Mouse (Mus musculus): ENCODE measurements around the gene Cd69. TPM values are rescaled to one million over a fixed set of nuclear protein-coding genes. Genes with fewer than 3 reads are reported as not detected.

Gene Cd69
- polyA plus RNA-seq, 1 experiment: 0.78 TPM

- H3K4me3 ChIP-seq (ENCODE audit: insufficient read depth, low read depth, low read length): peak overlapping the region; percentile 69
- H3K4me1 ChIP-seq (ENCODE audit: control insufficient read depth, insufficient read depth, low read length): peaks cover 29% of the 10 kb centered on the region
- TF ChIP-seq POLR2A (IDR thresholded peaks at IDR 0.05; ENCODE audit: low read depth, low read length) (no peak), CTCF (conservative IDR thresholded peaks at IDR 0.05; ENCODE audit: insufficient read depth, insufficient read length, low read depth, low read length) (no peak)
- DNase-seq: no peak
- peak overlapping the region; percentile 90 for H3K27ac ChIP-seq (ENCODE audit: insufficient read depth, low read depth, low read length)
- 9% methylated on average over 14 of the region's 14 CpGs for WGBS
- H3K36me3 ChIP-seq (ENCODE audit: control insufficient read depth, insufficient read depth, low read length): no peaks in the 10 kb centered on the region
- H3K27me3 ChIP-seq (replicated peaks; ENCODE audit: control insufficient read depth, insufficient read depth, low read length): no peaks in the 10 kb centered on the region
Observed at GRCm38 (mm10) chr6:129238275-129239038, 36.8 kb downstream of the Cd69 start.

DNA sequence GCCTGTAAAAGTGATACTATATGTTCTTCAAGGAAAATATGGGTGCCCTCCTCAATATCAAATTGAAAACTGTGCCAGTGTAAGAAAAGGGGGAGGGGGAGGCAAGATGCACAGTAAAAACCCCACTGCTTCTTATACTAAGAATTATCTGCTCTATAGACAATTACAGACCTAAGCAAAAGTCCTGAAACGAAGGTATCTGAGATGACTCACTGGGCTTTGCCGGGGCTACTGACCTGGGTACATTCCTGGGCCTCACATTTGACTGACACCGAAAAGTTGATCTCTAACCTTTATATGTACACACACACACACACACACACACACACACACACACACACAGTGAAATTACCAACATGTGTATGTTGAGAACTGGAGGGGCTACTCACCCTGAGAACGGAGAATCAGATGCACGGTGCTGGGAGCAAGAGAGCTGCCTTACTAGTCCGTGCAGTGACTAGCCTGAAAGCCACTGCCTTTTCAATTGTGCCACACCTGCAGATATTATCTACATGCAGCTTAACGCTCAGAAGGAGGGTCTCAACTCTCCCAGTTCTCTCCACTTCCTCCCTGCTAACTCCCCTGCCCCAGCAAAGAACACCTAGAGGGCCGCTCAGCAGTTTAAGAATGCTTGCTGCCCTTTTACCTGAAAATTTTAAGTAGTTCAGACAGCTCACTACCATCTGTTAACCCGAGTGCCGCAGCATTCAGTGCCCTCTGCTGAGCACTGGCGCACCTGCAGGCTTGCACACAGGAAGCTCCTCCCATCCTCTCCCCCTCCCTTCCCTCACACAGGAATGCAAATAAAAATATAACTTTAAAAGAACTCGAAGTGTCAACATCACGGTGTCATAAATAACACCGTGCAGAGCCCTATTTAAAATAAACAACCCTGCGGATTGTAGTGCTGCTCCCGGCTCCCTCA, 37.6 kb downstream of the Cd69 start:
- Histone ChIP-seq H3K4me1 (ENCODE audit: control insufficient read depth, insufficient read depth, low read length) (peaks cover 30% of the 10 kb centered on the region), H3K36me3 (ENCODE audit: control insufficient read depth, insufficient read depth, low read length) (no peaks in the 10 kb centered on the region; the same call in 1 of the 2 replicates), H3K4me3 (ENCODE audit: insufficient read depth, low read depth, low read length) (peak overlapping the region; percentile 69), H3K27me3 (replicated peaks; ENCODE audit: control insufficient read depth, insufficient read depth, low read length) (no peaks in the 10 kb centered on the region), H3K27ac (ENCODE audit: insufficient read depth, low read depth, low read length) (peak overlapping the region; percentile 99)
- 4% methylated on average over 16 of the region's 16 CpGs for WGBS
- TF ChIP-seq CTCF (conservative IDR thresholded peaks at IDR 0.05; ENCODE audit: insufficient read depth, insufficient read length, low read depth, low read length): peak; percentile 94
- peak; percentile 73 for TF ChIP-seq POLR2A (IDR thresholded peaks at IDR 0.05; ENCODE audit: low read depth, low read length)
- DNase-seq: peak; percentile 97

- WGBS: 58% methylated on average over 2 of the region's 2 CpGs
- no peaks in the 10 kb centered on the region; the same call in 1 of the 2 replicates for H3K36me3 ChIP-seq (ENCODE audit: control insufficient read depth, insufficient read depth, low read length)
- H3K27me3 ChIP-seq (replicated peaks; ENCODE audit: control insufficient read depth, insufficient read depth, low read length): no peaks in the 10 kb centered on the region
- TF ChIP-seq POLR2A (IDR thresholded peaks at IDR 0.05; ENCODE audit: low read depth, low read length): no peak
- TF ChIP-seq CTCF (conservative IDR thresholded peaks at IDR 0.05; ENCODE audit: insufficient read depth, insufficient read length, low read depth, low read length): no peak
- DNase-seq: peak; percentile 74
- H3K27ac ChIP-seq (ENCODE audit: insufficient read depth, low read depth, low read length): peak overlapping the region; percentile 99
- peak overlapping the region; percentile 26 for H3K4me3 ChIP-seq (ENCODE audit: insufficient read depth, low read depth, low read length)
- H3K4me1 ChIP-seq (ENCODE audit: control insufficient read depth, insufficient read depth, low read length): peaks cover 36% of the 10 kb centered on the region
Observed at GRCm38 (mm10) chr6:129236652-129237342, 38.4 kb downstream of the Cd69 start.

DNA sequence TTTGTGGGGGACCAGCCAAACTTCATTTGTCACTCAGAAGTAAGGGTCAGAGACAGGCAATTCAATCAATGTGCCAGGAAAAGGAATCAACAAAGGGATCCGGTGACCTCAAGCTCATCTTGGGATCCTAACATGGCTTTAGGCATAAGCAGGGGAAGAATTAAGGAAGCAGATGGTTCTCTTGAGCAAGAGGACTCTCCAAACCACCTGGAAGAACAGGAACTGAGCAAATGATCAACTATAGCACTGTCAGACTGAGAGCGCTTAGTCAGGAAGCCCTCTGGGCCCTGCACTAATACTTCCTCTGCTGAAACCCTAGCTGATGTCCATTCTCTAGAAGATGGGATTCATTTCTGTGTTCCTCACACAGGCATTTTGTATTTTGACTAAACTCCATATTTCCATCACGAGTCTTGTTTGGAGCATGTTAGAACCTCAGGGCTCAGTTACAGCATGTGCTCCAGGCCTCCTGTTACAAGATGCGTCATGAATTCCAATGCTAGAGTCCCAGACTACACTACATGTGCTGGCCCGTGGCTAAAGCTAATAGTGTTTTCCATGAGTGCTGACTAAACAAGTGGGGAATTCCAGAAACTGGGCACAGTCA, 39.3 kb downstream of the Cd69 start:
- peak; percentile 78 for DNase-seq
- no peaks in the 10 kb centered on the region; the same call in 1 of the 2 replicates for H3K36me3 ChIP-seq (ENCODE audit: control insufficient read depth, insufficient read depth, low read length)
- no peaks in the 10 kb centered on the region for H3K27me3 ChIP-seq (replicated peaks; ENCODE audit: control insufficient read depth, insufficient read depth, low read length)
- no peak overlapping the region for H3K4me3 ChIP-seq (ENCODE audit: insufficient read depth, low read depth, low read length)
- 31% methylated on average over 5 of the region's 5 CpGs for WGBS
- H3K27ac ChIP-seq (ENCODE audit: insufficient read depth, low read depth, low read length): peak overlapping the region; percentile 87
- TF ChIP-seq CTCF (conservative IDR thresholded peaks at IDR 0.05; ENCODE audit: insufficient read depth, insufficient read length, low read depth, low read length): no peak
- TF ChIP-seq POLR2A (IDR thresholded peaks at IDR 0.05; ENCODE audit: low read depth, low read length): no peak
- peaks cover 34% of the 10 kb centered on the region for H3K4me1 ChIP-seq (ENCODE audit: control insufficient read depth, insufficient read depth, low read length)

DNA sequence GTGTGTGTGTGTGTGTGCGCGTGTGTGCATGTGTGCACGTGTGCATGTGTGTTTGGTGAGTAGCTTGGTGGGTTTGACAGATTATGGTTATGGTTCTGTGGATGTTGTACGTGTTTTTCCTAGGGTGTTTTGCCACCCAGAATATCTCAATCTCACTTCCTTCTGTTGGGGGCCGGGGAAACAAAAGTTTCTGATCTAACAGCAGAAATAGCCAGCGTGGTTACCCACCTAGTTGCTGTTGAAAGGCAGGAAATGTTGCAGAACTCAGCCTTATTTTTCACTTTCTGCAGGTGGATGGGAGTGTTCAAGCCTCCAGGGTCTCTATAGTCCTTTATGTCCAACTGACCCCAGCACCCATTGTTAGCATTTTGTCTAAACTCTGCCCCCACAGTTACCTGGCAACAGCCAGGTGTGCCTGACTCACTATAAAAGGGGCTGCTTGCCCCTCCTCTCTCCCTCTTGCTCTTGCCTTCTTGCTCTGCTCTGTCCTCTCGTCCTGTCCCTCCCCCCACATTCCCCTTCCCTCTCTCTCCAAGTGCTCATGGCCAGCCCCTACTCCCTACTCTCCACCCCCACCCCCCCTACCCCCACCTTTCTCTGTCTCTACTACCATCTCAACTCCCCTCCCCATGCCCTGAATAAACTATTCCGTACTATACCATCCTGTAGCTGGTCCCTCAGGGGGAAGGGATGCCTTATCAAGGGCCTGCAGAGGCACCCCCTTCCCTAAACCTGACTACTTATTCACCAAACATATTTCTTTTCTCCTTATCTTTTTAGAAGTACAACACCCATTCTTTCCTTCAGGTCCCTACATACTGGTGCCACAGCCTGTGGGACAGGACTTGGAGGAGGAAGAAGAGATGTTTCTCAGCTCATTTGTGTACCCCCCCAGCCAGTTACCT, 40.5 kb downstream of the Cd69 start:
- Histone ChIP-seq H3K27ac (ENCODE audit: insufficient read depth, low read depth, low read length) (peak overlapping the region; percentile 87), H3K4me1 (ENCODE audit: control insufficient read depth, insufficient read depth, low read length) (peaks cover 43% of the 10 kb centered on the region), H3K4me3 (ENCODE audit: insufficient read depth, low read depth, low read length) (no peak overlapping the region), H3K36me3 (ENCODE audit: control insufficient read depth, insufficient read depth, low read length) (no peaks in the 10 kb centered on the region; the same call in 1 of the 2 replicates), H3K27me3 (replicated peaks; ENCODE audit: control insufficient read depth, insufficient read depth, low read length) (no peaks in the 10 kb centered on the region)
- 71% methylated on average over 8 of the region's 8 CpGs for WGBS
- DNase-seq: no peak
- no peak for TF ChIP-seq CTCF (conservative IDR thresholded peaks at IDR 0.05; ENCODE audit: insufficient read depth, insufficient read length, low read depth, low read length)
- no peak for TF ChIP-seq POLR2A (IDR thresholded peaks at IDR 0.05; ENCODE audit: low read depth, low read length)
